Mouse (Mus musculus) forebrain, postnatal 0 days (tissue): ENCODE results near the gene Exoc3l2. TPM values are rescaled to one million over a fixed set of nuclear protein-coding genes. Genes with fewer than 3 reads are reported as not detected.

ENCODE experiments used
- ATAC-seq: fragments of 200-750 bp; cut with Nextera tagmentation; 2 replicates; pipeline ENCODE4 v1.8.0; 2017; ENCODE audit warnings: mild to moderate bottlenecking, moderate library complexity
- DNase-seq: peaks from one replicate; pipeline ENCODE4 v3.0.0-alpha.2; 2015
- H3K27ac ChIP-seq: fragments of 300-500 bp; sonication (generic); 2 replicates; pipeline ENCODE4 v1.5.1; 2014; ENCODE audit warnings: low read depth, mild to moderate bottlenecking, antibody characterized with exemption, low read length, moderate library complexity, mixed read lengths
- H3K27me3 ChIP-seq: fragments of 300-500 bp; sonication (generic); 2 replicates; pipeline ENCODE4 v1.6.1; 2014; ENCODE audit warnings: mild to moderate bottlenecking, low read length, mixed read lengths; ENCODE audit not compliant: insufficient read depth
- H3K36me3 ChIP-seq: fragments of 300-500 bp; sonication (generic); 2 replicates; pipeline ENCODE4 v1.6.1; 2014; ENCODE audit warnings: mild to moderate bottlenecking, moderate library complexity; ENCODE audit not compliant: insufficient read depth
- H3K4me1 ChIP-seq: fragments of 300-500 bp; sonication (generic); 2 replicates; pipeline ENCODE4 v1.6.1; 2014; ENCODE audit warnings: antibody characterized with exemption; ENCODE audit not compliant: insufficient read depth
- H3K4me2 ChIP-seq: fragments of 300-500 bp; sonication (generic); 2 replicates; pipeline ENCODE4 v1.6.1; 2014; ENCODE audit warnings: low read depth, mild to moderate bottlenecking, moderate library complexity
- H3K4me3 ChIP-seq: fragments of 300-500 bp; sonication (generic); 2 replicates; pipeline ENCODE4 v1.5.1; 2014; ENCODE audit warnings: low read depth, low read length, mixed read lengths
- H3K9ac ChIP-seq: fragments of 300-500 bp; sonication (generic); 2 replicates; pipeline ENCODE4 v1.6.1; 2014; ENCODE audit warnings: mild to moderate bottlenecking
- H3K9me3 ChIP-seq: fragments of 300-500 bp; sonication (generic); 2 replicates; pipeline ENCODE4 v1.6.1; 2016; ENCODE audit warnings: low read length
- CTCF ChIP-seq: sonication (generic); IDR thresholded peaks from 2 replicates; pipeline ENCODE4 v1.5.1; 2016; ENCODE audit warnings: antibody characterized with exemption, control low read depth, low read depth
- WGBS: fragments of 180-500 bp; shearing (Covaris S2); extraction: QIAGEN DNeasy Blood & Tissue Kit; methylation state at CpG from one replicate; pipeline ENCODE4 v1.1.7; 2014; 5-methylcytosine and 5-hydroxymethylcytosine counted together
- polyA plus RNA-seq: library from polyadenylated mRNA; unstranded; fragments of >200 nt; fragmentation: Nextera tagmentation; extraction: Ambion mirVana; gene quantifications from 2 replicates; pipeline ENCODE4 v1.2.1, GENCODE M21; 2015
- total RNA-seq: library from RNA; depleted of rRNA; stranded (reverse); fragments of >200 nt; gene quantifications from 2 replicates; pipeline ENCODE4 v1.2.3, GENCODE M21; 2014; rRNA removed

Gene Exoc3l2
- total RNA-seq = 0.14 and 0.23 TPM in 2 replicates
- 0.36 and 0.38 TPM in 2 replicates for polyA plus RNA-seq

GRCm38 (mm10) chr7:19462884-19463381 is at the start of gene Exoc3l2:
Exoc3l2 (plus strand) TSS chr7:19463331.
- no peak within 1 kb of the TSS for H3K27ac ChIP-seq
- no peaks in the 10 kb centered on the region for H3K9me3 ChIP-seq
- H3K27me3 ChIP-seq = peaks cover 7% of the 10 kb centered on the region
- WGBS = 19% methylated on average over 6 of the region's 6 CpGs
- no peaks in the 10 kb centered on the region for H3K36me3 ChIP-seq
- no peak within 1 kb of the TSS for H3K9ac ChIP-seq
- DNase-seq (no peak), ATAC-seq (no peak)
- no peak within 1 kb of the TSS for H3K4me3 ChIP-seq
- no peak within 1 kb of the TSS for H3K4me2 ChIP-seq
- H3K4me1 ChIP-seq = peaks cover 6% of the 10 kb centered on the region; the same call in 1 of the 2 replicates
- no peak for TF ChIP-seq CTCF

- Histone ChIP-seq H3K27ac (no peak overlapping the region), H3K27me3 (no peaks in the 10 kb centered on the region), H3K9ac (no peak overlapping the region), H3K4me1 (no peaks in the 10 kb centered on the region), H3K4me3 (no peak overlapping the region), H3K9me3 (peaks cover 6% of the 10 kb centered on the region; the same call in 1 of the 2 replicates), H3K4me2 (no peak overlapping the region), H3K36me3 (no peaks in the 10 kb centered on the region)
- 92% methylated on average over 3 of the region's 3 CpGs for WGBS
- no peak for TF ChIP-seq CTCF
- DNase-seq (no peak), ATAC-seq (no peak)
These were observed 49.6 kb upstream of the Exoc3l2 start for GRCm38 (mm10) chr7:19413525-19413924.

GRCm38 (mm10) chr7:19416590-19416989 is 46.5 kb upstream of the Exoc3l2 start:
- Histone ChIP-seq H3K4me1 (no peaks in the 10 kb centered on the region), H3K27me3 (peaks cover 22% of the 10 kb centered on the region), H3K9ac (no peak overlapping the region), H3K4me3 (no peak overlapping the region), H3K36me3 (no peaks in the 10 kb centered on the region), H3K27ac (no peak overlapping the region), H3K4me2 (no peak overlapping the region), H3K9me3 (peaks cover 6% of the 10 kb centered on the region; the same call in 1 of the 2 replicates)
- 80% methylated on average over 15 of the region's 15 CpGs for WGBS
- DNase-seq = no peak
- no peak for ATAC-seq
- no peak for TF ChIP-seq CTCF

- no peak overlapping the region for H3K9ac ChIP-seq
- TF ChIP-seq CTCF = no peak
- H3K9me3 ChIP-seq = no peaks in the 10 kb centered on the region
- ATAC-seq = no peak
- no peak for DNase-seq
- H3K4me1 ChIP-seq = no peaks in the 10 kb centered on the region
- 9% methylated on average over 28 of the region's 28 CpGs for WGBS
- no peak overlapping the region for H3K27ac ChIP-seq
- no peak overlapping the region for H3K4me3 ChIP-seq
- H3K27me3 ChIP-seq = peaks cover 22% of the 10 kb centered on the region
- H3K36me3 ChIP-seq = no peaks in the 10 kb centered on the region
- H3K4me2 ChIP-seq = no peak overlapping the region
These were observed 43.0 kb upstream of the Exoc3l2 start for GRCm38 (mm10) chr7:19420121-19420520.

- no peaks in the 10 kb centered on the region for H3K4me1 ChIP-seq
- no peak overlapping the region for H3K27ac ChIP-seq
- peaks cover 22% of the 10 kb centered on the region for H3K27me3 ChIP-seq
- peaks cover 9% of the 10 kb centered on the region; the same call in 1 of the 2 replicates for H3K36me3 ChIP-seq
- H3K4me2 ChIP-seq = peak overlapping the region; percentile 70
- DNase-seq (peak; percentile 90), ATAC-seq (peak; percentile 95)
- WGBS = 11% methylated on average over 43 of the region's 43 CpGs
- H3K4me3 ChIP-seq = peak overlapping the region; percentile 41
- 0 out of 2 replicates have a peak overlapping the region, but pooled peaks have one; percentile 35 for H3K9ac ChIP-seq
- no peaks in the 10 kb centered on the region for H3K9me3 ChIP-seq
- no peak for TF ChIP-seq CTCF
These were observed 42.1 kb upstream of the Exoc3l2 start for GRCm38 (mm10) chr7:19420821-19421636.

- Histone ChIP-seq H3K9ac (no peak overlapping the region), H3K4me2 (no peak overlapping the region), H3K9me3 (no peaks in the 10 kb centered on the region), H3K36me3 (peaks cover 28% of the 10 kb centered on the region), H3K27ac (no peak overlapping the region), H3K4me3 (no peak overlapping the region), H3K27me3 (peaks cover 22% of the 10 kb centered on the region), H3K4me1 (no peaks in the 10 kb centered on the region)
- DNase-seq (no peak), ATAC-seq (no peak)
- 84% methylated on average over 3 of the region's 3 CpGs for WGBS
- TF ChIP-seq CTCF = no peak
These were observed 40.0 kb upstream of the Exoc3l2 start for GRCm38 (mm10) chr7:19423083-19423482.

GRCm38 (mm10) chr7:19424051-19424450 is 39.1 kb upstream of the Exoc3l2 start:
- no peak for DNase-seq
- no peak for ATAC-seq
- no peak overlapping the region for H3K4me3 ChIP-seq
- 61% methylated on average over 4 of the region's 4 CpGs for WGBS
- no peak overlapping the region for H3K4me2 ChIP-seq
- H3K27me3 ChIP-seq = peaks cover 19% of the 10 kb centered on the region
- TF ChIP-seq CTCF = no peak
- no peaks in the 10 kb centered on the region for H3K9me3 ChIP-seq
- no peaks in the 10 kb centered on the region for H3K4me1 ChIP-seq
- H3K36me3 ChIP-seq = peaks cover 38% of the 10 kb centered on the region
- no peak overlapping the region for H3K27ac ChIP-seq
- H3K9ac ChIP-seq = no peak overlapping the region
